Mouse (Mus musculus) heart, postnatal 0 days (tissue): Measurements from ENCODE around the gene Nckap1l. TPM values are rescaled to one million over a fixed set of nuclear protein-coding genes. Genes with fewer than 3 reads are reported as not detected.

Experiments
- ATAC-seq: fragments of 200-750 bp; cut with Nextera tagmentation; 2 replicates; pipeline ENCODE4 v1.8.0; 2017; ENCODE audit warnings: low read depth, moderate number of reproducible peaks, moderate library complexity; ENCODE audit not compliant: insufficient read depth
- DNase-seq: peaks from one replicate; pipeline ENCODE4 v3.0.0-alpha.2; 2016; ENCODE audit warnings: low spot score
- H3K27ac ChIP-seq: fragments of 300-500 bp; sonication (generic); 2 replicates; pipeline ENCODE4 v1.5.1; 2014; ENCODE audit warnings: low read depth, mild to moderate bottlenecking
- H3K27me3 ChIP-seq: fragments of 300-500 bp; sonication (generic); 2 replicates; pipeline ENCODE4 v1.6.1; 2014; ENCODE audit warnings: low read length, mixed read lengths; ENCODE audit not compliant: control insufficient read depth, insufficient read depth
- H3K36me3 ChIP-seq: fragments of 300-500 bp; sonication (generic); replicated peaks from 2 replicates; pipeline ENCODE4 v1.6.1; 2014; ENCODE audit warnings: low read length, mixed read lengths; ENCODE audit not compliant: control insufficient read depth, insufficient read depth
- H3K4me1 ChIP-seq: fragments of 300-500 bp; sonication (generic); 2 replicates; pipeline ENCODE4 v1.6.1; 2014; ENCODE audit warnings: antibody characterized with exemption; ENCODE audit not compliant: control insufficient read depth, insufficient read depth
- H3K4me2 ChIP-seq: fragments of 300-500 bp; sonication (generic); 2 replicates; pipeline ENCODE4 v1.6.1; 2014; ENCODE audit warnings: low read depth, mild to moderate bottlenecking, low read length, moderate library complexity
- H3K4me3 ChIP-seq: fragments of 300-500 bp; sonication (generic); 2 replicates; pipeline ENCODE4 v1.5.1; 2014; ENCODE audit warnings: low read depth, low read length
- H3K9ac ChIP-seq: fragments of 300-500 bp; sonication (generic); replicated peaks from 2 replicates; pipeline ENCODE4 v1.6.1; 2014; ENCODE audit warnings: low read depth, low read length, mixed read lengths
- H3K9me3 ChIP-seq: fragments of 300-500 bp; sonication (generic); replicated peaks from 2 replicates; pipeline ENCODE4 v1.6.1; 2016; ENCODE audit warnings: low read length; ENCODE audit not compliant: control insufficient read depth
- CTCF ChIP-seq: IDR thresholded peaks from 2 replicates; pipeline ENCODE4 v1.5.1; 2016; ENCODE audit warnings: antibody characterized with exemption, control low read depth, low read depth
- EP300 ChIP-seq: IDR thresholded peaks from 2 replicates; pipeline ENCODE4 v1.6.1; 2016; ENCODE audit warnings: antibody characterized with exemption, low read depth
- WGBS: fragments of 180-500 bp; shearing (Covaris S2); extraction: QIAGEN DNeasy Blood & Tissue Kit; methylation state at CpG from one replicate; pipeline ENCODE4 v1.1.7; 2014; 5-methylcytosine and 5-hydroxymethylcytosine counted together
- polyA plus RNA-seq: library from polyadenylated mRNA; unstranded; fragments of >200 nt; fragmentation: Nextera tagmentation; extraction: Ambion mirVana; gene quantifications from 2 replicates; pipeline ENCODE4 v1.2.1, GENCODE M21; 2015
- total RNA-seq: library from RNA; depleted of rRNA; stranded (reverse); fragments of >200 nt; gene quantifications from 2 replicates; pipeline ENCODE4 v1.2.3, GENCODE M21; 2014; ENCODE audit warnings: low replicate concordance

Nckap1l gene
- total and polyA plus RNA-seq, 2 experiments from 2014 or later: 0.93 to 1.7 TPM

DNA sequence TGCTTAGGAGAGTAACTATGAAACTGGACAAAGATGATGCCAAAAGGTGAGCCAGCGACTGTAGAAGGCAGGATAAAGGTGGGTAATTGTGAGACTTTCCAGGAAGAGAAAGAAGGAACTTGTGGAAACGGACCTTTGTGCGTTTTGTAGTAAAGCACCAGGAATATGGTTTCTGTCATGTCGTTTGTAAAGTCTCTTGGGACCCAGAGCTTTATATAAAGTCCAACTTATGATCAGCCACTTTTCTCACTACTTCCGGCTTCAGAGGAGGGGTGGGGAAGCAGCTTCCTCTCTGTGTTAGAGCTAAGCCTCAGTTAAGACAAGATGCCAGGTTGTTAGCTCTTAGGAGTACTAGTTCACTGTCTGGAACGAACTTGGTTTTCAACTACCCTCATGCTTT is 855 bp downstream of the Nckap1l start:
- no peak for DNase-seq
- no peak for ATAC-seq
- Histone ChIP-seq H3K4me2 (peak overlapping the region; percentile 23; the same call in 1 of the 2 replicates), H3K9me3 (no peaks in the 10 kb centered on the region), H3K27me3 (no peaks in the 10 kb centered on the region), H3K4me1 (no peaks in the 10 kb centered on the region), H3K36me3 (no peaks in the 10 kb centered on the region), H3K4me3 (no peak overlapping the region), H3K27ac (no peak overlapping the region), H3K9ac (no peak overlapping the region)
- WGBS: 72% methylated on average over 6 of the region's 6 CpGs
- TF ChIP-seq CTCF: no peak

- H3K4me2 ChIP-seq: no peak overlapping the region
- no peaks in the 10 kb centered on the region for H3K9me3 ChIP-seq
- 60% methylated on average over 7 of the region's 7 CpGs for WGBS
- TF ChIP-seq EP300 (no peak), CTCF (no peak)
- no peaks in the 10 kb centered on the region for H3K4me1 ChIP-seq
- ATAC-seq: no peak
- no peak overlapping the region for H3K27ac ChIP-seq
- H3K4me3 ChIP-seq: no peak overlapping the region
- H3K9ac ChIP-seq: no peak overlapping the region
- no peak for DNase-seq
- H3K36me3 ChIP-seq: no peaks in the 10 kb centered on the region
- H3K27me3 ChIP-seq: no peaks in the 10 kb centered on the region
Observed at GRCm38 (mm10) chr15:103462539-103463261, 9.1 kb downstream of the Nckap1l start.

DNA sequence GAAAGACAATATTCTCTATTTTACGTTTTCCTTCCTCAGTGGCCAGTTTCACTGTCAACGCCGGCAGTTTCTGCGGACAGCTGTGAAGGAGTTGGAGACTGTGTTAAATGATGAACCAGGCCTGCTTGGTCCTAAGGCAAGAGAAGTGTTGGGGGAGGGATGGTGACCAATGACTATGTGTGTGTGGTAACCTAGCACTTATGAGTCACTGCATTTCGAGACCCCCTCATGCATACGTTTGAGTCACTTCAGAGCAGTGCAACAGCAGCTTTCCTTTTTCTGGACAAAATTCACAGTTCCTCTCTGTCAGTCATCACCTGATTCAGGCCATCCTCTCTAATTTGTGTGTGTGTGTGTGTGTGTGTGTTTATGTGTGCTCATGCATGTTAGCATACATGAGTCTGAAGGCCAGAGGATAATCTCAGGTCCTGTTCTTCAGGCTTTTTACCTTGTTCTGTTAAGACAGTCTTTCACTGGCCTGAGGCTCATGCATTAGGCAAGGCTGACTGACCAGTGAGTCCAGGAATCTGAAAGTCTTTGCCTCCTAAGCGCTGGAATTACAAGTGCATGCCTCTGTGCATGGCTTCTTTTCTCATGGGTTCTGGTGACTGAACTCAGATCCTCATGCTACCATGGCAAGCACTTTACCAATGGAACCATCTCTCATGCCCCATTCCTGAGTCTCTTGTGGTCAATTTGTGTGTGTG is 18.0 kb downstream of the Nckap1l start:
- Histone ChIP-seq H3K4me1 (no peaks in the 10 kb centered on the region), H3K4me3 (no peak overlapping the region), H3K9ac (no peak overlapping the region), H3K4me2 (no peak overlapping the region), H3K9me3 (no peaks in the 10 kb centered on the region), H3K27ac (no peak overlapping the region), H3K36me3 (no peaks in the 10 kb centered on the region), H3K27me3 (no peaks in the 10 kb centered on the region)
- TF ChIP-seq EP300 (no peak), CTCF (no peak)
- 76% methylated on average over 7 of the region's 7 CpGs for WGBS
- no peak for ATAC-seq
- no peak for DNase-seq

DNA sequence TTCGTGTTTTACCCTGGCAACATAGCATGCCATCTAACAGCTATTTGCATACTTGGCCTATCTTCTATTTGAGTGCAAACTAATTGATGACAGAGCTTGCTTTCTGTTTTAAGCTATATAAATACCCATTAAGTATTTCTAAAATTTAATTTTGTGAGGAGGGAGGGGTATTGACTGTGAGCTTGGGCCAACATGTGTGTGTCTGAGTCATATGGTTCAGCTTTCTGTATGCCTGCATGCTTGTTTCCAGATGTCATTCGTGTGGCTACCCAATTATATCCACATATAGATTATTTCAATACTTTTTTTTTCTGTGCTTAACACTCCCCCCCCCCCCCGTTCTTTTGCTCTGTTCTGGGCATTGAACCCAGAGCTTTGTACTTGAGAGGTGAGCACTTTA is 18.7 kb downstream of the Nckap1l start:
- H3K4me1 ChIP-seq: no peaks in the 10 kb centered on the region
- no peaks in the 10 kb centered on the region for H3K27me3 ChIP-seq
- ATAC-seq (no peak), DNase-seq (no peak)
- no peak overlapping the region for H3K9ac ChIP-seq
- no peak overlapping the region for H3K27ac ChIP-seq
- TF ChIP-seq EP300 (no peak), CTCF (no peak)
- 74% methylated on average over 3 of the region's 3 CpGs for WGBS
- H3K4me3 ChIP-seq: no peak overlapping the region
- H3K36me3 ChIP-seq: no peaks in the 10 kb centered on the region
- H3K9me3 ChIP-seq: no peaks in the 10 kb centered on the region
- no peak overlapping the region for H3K4me2 ChIP-seq

GRCm38 (mm10) chr15:103473182-103473581 is 19.6 kb downstream of the Nckap1l start:
- H3K4me1 ChIP-seq: no peaks in the 10 kb centered on the region
- ATAC-seq (no peak), DNase-seq (no peak)
- H3K9me3 ChIP-seq: no peaks in the 10 kb centered on the region
- H3K4me2 ChIP-seq: no peak overlapping the region
- no peaks in the 10 kb centered on the region for H3K27me3 ChIP-seq
- no peak for TF ChIP-seq EP300
- TF ChIP-seq CTCF: no peak
- H3K9ac ChIP-seq: no peak overlapping the region
- no peak overlapping the region for H3K27ac ChIP-seq
- 84% methylated on average over 7 of the region's 7 CpGs for WGBS
- H3K4me3 ChIP-seq: no peak overlapping the region
- H3K36me3 ChIP-seq: no peaks in the 10 kb centered on the region
